Mouse (Mus musculus) lung, postnatal 4 days (tissue): ENCODE results near the gene Pofut1.

Source experiments
- DNase-seq, 2 experiments: peaks; one replicate each; pipeline ENCODE4 v3.0.0; 2021

Gene Pofut1

GRCm38 (mm10) chr2:153241250-153242014 lies at the start of gene Pofut1, which contains the start of gene Plagl2:
Gene Pofut1, plus strand, starts transcription at chr2:153241533.
Gene Plagl2, minus strand, starts transcription at chr2:153241426.
- DNase-seq = peak; percentile 93 to 95

GRCm38 (mm10) chr2:153194255-153194654 lies 47.1 kb upstream of the Pofut1 start:
- no peak for DNase-seq

GRCm38 (mm10) chr2:153198485-153198884 lies 42.8 kb upstream of the Pofut1 start:
- peak in 1 of 2 experiments; percentile 52 for DNase-seq

GRCm38 (mm10) chr2:153199114-153199513 lies 42.2 kb upstream of the Pofut1 start:
- DNase-seq = no peak

GRCm38 (mm10) chr2:153202766-153203165 lies 38.6 kb upstream of the Pofut1 start:
- no peak for DNase-seq

- DNase-seq = no peak
Measured at GRCm38 (mm10) chr2:153208149-153208548, 33.2 kb upstream of the Pofut1 start.

GRCm38 (mm10) chr2:153209286-153209685 lies 32.0 kb upstream of the Pofut1 start:
- no peak for DNase-seq

GRCm38 (mm10) chr2:153211451-153211850 lies 29.9 kb upstream of the Pofut1 start:
- no peak for DNase-seq

GRCm38 (mm10) chr2:153213351-153213750 lies 28.0 kb upstream of the Pofut1 start:
- DNase-seq = no peak

- peak; percentile 43 to 53 for DNase-seq
Measured at GRCm38 (mm10) chr2:153214771-153215259, 26.5 kb upstream of the Pofut1 start.

GRCm38 (mm10) chr2:153215421-153215820 lies 25.9 kb upstream of the Pofut1 start:
- DNase-seq = no peak

- no peak for DNase-seq
Measured at GRCm38 (mm10) chr2:153217826-153218340, 23.4 kb upstream of the Pofut1 start.

- no peak for DNase-seq
Measured at GRCm38 (mm10) chr2:153218516-153218915, 22.8 kb upstream of the Pofut1 start.

GRCm38 (mm10) chr2:153221620-153222019 lies 19.7 kb upstream of the Pofut1 start:
- DNase-seq = no peak

GRCm38 (mm10) chr2:153222130-153222529 lies 19.2 kb upstream of the Pofut1 start:
- no peak for DNase-seq

GRCm38 (mm10) chr2:153222566-153222965 lies 18.8 kb upstream of the Pofut1 start:
- DNase-seq = no peak

GRCm38 (mm10) chr2:153224946-153225594 lies 16.3 kb upstream of the Pofut1 start, which contains the start of gene Tspyl3:
Gene Tspyl3, minus strand, starts transcription at chr2:153225441.
- DNase-seq = peak; percentile 55 to 59

GRCm38 (mm10) chr2:153225595-153225953 lies 15.8 kb upstream of the Pofut1 start:
- no peak for DNase-seq

- no peak for DNase-seq
Measured at GRCm38 (mm10) chr2:153227959-153228358, 13.4 kb upstream of the Pofut1 start.

GRCm38 (mm10) chr2:153228523-153228922 lies 12.8 kb upstream of the Pofut1 start:
- DNase-seq = no peak

- DNase-seq = no peak
Measured at GRCm38 (mm10) chr2:153237193-153237592, 4.1 kb upstream of the Pofut1 start.

GRCm38 (mm10) chr2:153237891-153238290 lies 3.4 kb upstream of the Pofut1 start:
- DNase-seq = no peak

- no peak for DNase-seq
Measured at GRCm38 (mm10) chr2:153238406-153238805, 2.9 kb upstream of the Pofut1 start.
